Mouse (Mus musculus): ENCODE results near the gene Ly75. TPM values are rescaled to one million over a fixed set of nuclear protein-coding genes. Genes with fewer than 3 reads are reported as not detected.

The Ly75 gene
- polyA plus RNA-seq, 1 experiment = 0.42 TPM

- Histone ChIP-seq H3K4me1 (ENCODE audit: control insufficient read depth, insufficient read depth, low read length) (peaks cover 35% of the 10 kb centered on the region), H3K4me3 (ENCODE audit: insufficient read depth, low read length) (no peak overlapping the region), H3K27ac (ENCODE audit: insufficient read depth, low read depth, low read length) (peak overlapping the region; percentile 46)
- no peak for TF ChIP-seq CTCF (IDR thresholded peaks at IDR 0.05; ENCODE audit: low read depth, low read length)
- TF ChIP-seq POLR2A (IDR thresholded peaks at IDR 0.05; ENCODE audit: borderline replicate concordance, low read depth, low read length) = no peak
Measured at GRCm38 (mm10) chr2:60289451-60289850, 93.7 kb downstream of the Ly75 start.

- peak overlapping the region; percentile 72 for H3K27ac ChIP-seq (ENCODE audit: insufficient read depth, low read depth, low read length)
- peaks cover 35% of the 10 kb centered on the region for H3K4me1 ChIP-seq (ENCODE audit: control insufficient read depth, insufficient read depth, low read length)
- no peak for TF ChIP-seq POLR2A (IDR thresholded peaks at IDR 0.05; ENCODE audit: borderline replicate concordance, low read depth, low read length)
- no peak overlapping the region for H3K4me3 ChIP-seq (ENCODE audit: insufficient read depth, low read length)
Measured at GRCm38 (mm10) chr2:60288606-60289005, 94.5 kb downstream of the Ly75 start.

GRCm38 (mm10) chr2:60285107-60285617, 97.9 kb downstream of the Ly75 start:
- H3K27ac ChIP-seq (ENCODE audit: insufficient read depth, low read depth, low read length) = peak overlapping the region; percentile 87
- H3K4me3 ChIP-seq (ENCODE audit: insufficient read depth, low read length) = 0 out of 2 replicates have a peak overlapping the region, but pooled peaks have one; percentile 71
- TF ChIP-seq CTCF (IDR thresholded peaks at IDR 0.05; ENCODE audit: low read depth, low read length) (no peak), POLR2A (IDR thresholded peaks at IDR 0.05; ENCODE audit: borderline replicate concordance, low read depth, low read length) (no peak)
- peaks cover 48% of the 10 kb centered on the region for H3K4me1 ChIP-seq (ENCODE audit: control insufficient read depth, insufficient read depth, low read length)

- H3K4me3 ChIP-seq (ENCODE audit: insufficient read depth, low read length) = peak within 1 kb of the TSS; percentile 71
- no peak for TF ChIP-seq POLR2A (IDR thresholded peaks at IDR 0.05; ENCODE audit: borderline replicate concordance, low read depth, low read length)
- TF ChIP-seq CTCF (IDR thresholded peaks at IDR 0.05; ENCODE audit: low read depth, low read length) = no peak
- H3K27ac ChIP-seq (ENCODE audit: insufficient read depth, low read depth, low read length) = peak within 1 kb of the TSS; percentile 87
- H3K4me1 ChIP-seq (ENCODE audit: control insufficient read depth, insufficient read depth, low read length) = peaks cover 42% of the 10 kb centered on the region
Measured at GRCm38 (mm10) chr2:60284467-60284821, 98.7 kb downstream of the Ly75 start, which contains the start of gene Cd302. Gene Cd302 (minus strand): TSS chr2:60284488.

GRCm38 (mm10) chr2:60283751-60284466, 99.2 kb downstream of the Ly75 start:
- Histone ChIP-seq H3K27ac (ENCODE audit: insufficient read depth, low read depth, low read length) (peak overlapping the region; percentile 87), H3K4me1 (ENCODE audit: control insufficient read depth, insufficient read depth, low read length) (peaks cover 37% of the 10 kb centered on the region), H3K4me3 (ENCODE audit: insufficient read depth, low read length) (peak overlapping the region; percentile 71)
- TF ChIP-seq CTCF (IDR thresholded peaks at IDR 0.05; ENCODE audit: low read depth, low read length) (no peak), POLR2A (IDR thresholded peaks at IDR 0.05; ENCODE audit: borderline replicate concordance, low read depth, low read length) (no peak)

- Histone ChIP-seq H3K4me1 (ENCODE audit: control insufficient read depth, insufficient read depth, low read length) (peaks cover 34% of the 10 kb centered on the region), H3K4me3 (ENCODE audit: insufficient read depth, low read length) (peak overlapping the region; percentile 71), H3K27ac (ENCODE audit: insufficient read depth, low read depth, low read length) (peak overlapping the region; percentile 87)
- TF ChIP-seq CTCF (IDR thresholded peaks at IDR 0.05; ENCODE audit: low read depth, low read length) (no peak), POLR2A (IDR thresholded peaks at IDR 0.05; ENCODE audit: borderline replicate concordance, low read depth, low read length) (no peak)
Measured at GRCm38 (mm10) chr2:60283208-60283750, 99.8 kb downstream of the Ly75 start.

- peak overlapping the region; percentile 71 for H3K4me3 ChIP-seq (ENCODE audit: insufficient read depth, low read length)
- H3K4me1 ChIP-seq (ENCODE audit: control insufficient read depth, insufficient read depth, low read length) = peaks cover 29% of the 10 kb centered on the region
- TF ChIP-seq POLR2A (IDR thresholded peaks at IDR 0.05; ENCODE audit: borderline replicate concordance, low read depth, low read length) = no peak
- TF ChIP-seq CTCF (IDR thresholded peaks at IDR 0.05; ENCODE audit: low read depth, low read length) = no peak
- peak overlapping the region; percentile 87 for H3K27ac ChIP-seq (ENCODE audit: insufficient read depth, low read depth, low read length)
Measured at GRCm38 (mm10) chr2:60282625-60283024, 100.5 kb downstream of the Ly75 start.

GRCm38 (mm10) chr2:60278627-60279026, 104.5 kb downstream of the Ly75 start:
- Histone ChIP-seq H3K27ac (ENCODE audit: insufficient read depth, low read depth, low read length) (no peak overlapping the region), H3K4me3 (ENCODE audit: insufficient read depth, low read length) (no peak overlapping the region), H3K4me1 (ENCODE audit: control insufficient read depth, insufficient read depth, low read length) (peaks cover 15% of the 10 kb centered on the region)
- TF ChIP-seq POLR2A (IDR thresholded peaks at IDR 0.05; ENCODE audit: borderline replicate concordance, low read depth, low read length) (no peak), CTCF (IDR thresholded peaks at IDR 0.05; ENCODE audit: low read depth, low read length) (no peak)

GRCm38 (mm10) chr2:60269856-60270479, 113.1 kb downstream of the Ly75 start:
- no peak overlapping the region for H3K4me3 ChIP-seq (ENCODE audit: insufficient read depth, low read length)
- TF ChIP-seq POLR2A (IDR thresholded peaks at IDR 0.05; ENCODE audit: borderline replicate concordance, low read depth, low read length) (no peak), CTCF (IDR thresholded peaks at IDR 0.05; ENCODE audit: low read depth, low read length) (no peak)
- no peak overlapping the region for H3K27ac ChIP-seq (ENCODE audit: insufficient read depth, low read depth, low read length)
- H3K4me1 ChIP-seq (ENCODE audit: control insufficient read depth, insufficient read depth, low read length) = peaks cover 4% of the 10 kb centered on the region; the same call in 1 of the 2 replicates

GRCm38 (mm10) chr2:60267567-60267966, 115.5 kb downstream of the Ly75 start:
- TF ChIP-seq POLR2A (IDR thresholded peaks at IDR 0.05; ENCODE audit: borderline replicate concordance, low read depth, low read length) (no peak), CTCF (IDR thresholded peaks at IDR 0.05; ENCODE audit: low read depth, low read length) (no peak)

More at GRCm38 (mm10) chr2:60267567-60267966, 115.5 kb downstream of the Ly75 start:
- H3K4me1 ChIP-seq (ENCODE audit: control insufficient read depth, insufficient read depth, low read length) = peaks cover 4% of the 10 kb centered on the region; the same call in 1 of the 2 replicates
- H3K4me3 ChIP-seq (ENCODE audit: insufficient read depth, low read length) = no peak overlapping the region
- no peak overlapping the region for H3K27ac ChIP-seq (ENCODE audit: insufficient read depth, low read depth, low read length)
